Mouse (Mus musculus) spleen, postnatal 36 days (tissue): Measurements from ENCODE around the gene Kcnip4.

Experiments
- DNase-seq, 2 experiments: peaks; one replicate each; pipeline ENCODE4 v3.0.0; 2022; ENCODE audit warnings: low spot score in 2 of 2, mixed read lengths in 1 of 2

The Kcnip4 gene

GRCm38 (mm10) chr5:49255983-49256382, 268.7 kb downstream of the Kcnip4 start:
- no peak for DNase-seq

DNA sequence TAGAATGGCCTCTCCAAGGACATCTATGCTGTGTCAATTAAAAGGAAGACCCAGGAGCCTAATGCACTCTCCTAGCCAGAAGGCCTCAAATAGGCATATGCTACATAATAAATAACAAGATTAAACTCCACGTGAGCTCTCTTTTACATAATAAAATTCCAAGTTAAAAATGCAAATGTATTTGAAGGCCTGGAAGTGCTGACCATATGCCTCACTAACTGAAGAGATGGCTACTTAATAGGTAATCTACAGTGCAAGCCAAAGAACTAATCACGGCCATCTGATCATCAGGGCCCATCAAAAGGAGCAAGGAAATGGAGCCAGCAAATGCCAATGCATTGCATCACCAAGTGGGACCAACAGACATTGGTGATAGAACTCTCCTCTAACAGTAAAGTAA, 277.6 kb downstream of the Kcnip4 start:
- no peak for DNase-seq

DNA sequence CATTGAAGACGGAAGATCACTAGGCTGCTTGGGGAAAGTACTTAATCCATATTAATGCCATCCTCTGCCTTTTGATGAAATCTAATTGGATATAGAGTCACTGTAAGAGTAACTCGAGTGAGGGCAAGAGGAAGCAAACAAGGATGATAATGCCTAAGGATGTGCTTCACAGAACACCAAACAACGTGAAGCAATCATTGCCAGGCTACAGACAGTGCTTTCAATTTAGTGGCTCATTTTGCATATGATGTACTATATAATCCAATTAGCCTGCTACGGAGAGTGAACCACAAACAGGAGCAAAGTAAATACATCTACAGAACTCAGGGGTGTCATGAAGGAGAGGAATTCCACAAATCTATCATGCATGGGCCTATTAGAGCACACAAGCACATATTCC, 280.3 kb downstream of the Kcnip4 start:
- no peak for DNase-seq

DNA sequence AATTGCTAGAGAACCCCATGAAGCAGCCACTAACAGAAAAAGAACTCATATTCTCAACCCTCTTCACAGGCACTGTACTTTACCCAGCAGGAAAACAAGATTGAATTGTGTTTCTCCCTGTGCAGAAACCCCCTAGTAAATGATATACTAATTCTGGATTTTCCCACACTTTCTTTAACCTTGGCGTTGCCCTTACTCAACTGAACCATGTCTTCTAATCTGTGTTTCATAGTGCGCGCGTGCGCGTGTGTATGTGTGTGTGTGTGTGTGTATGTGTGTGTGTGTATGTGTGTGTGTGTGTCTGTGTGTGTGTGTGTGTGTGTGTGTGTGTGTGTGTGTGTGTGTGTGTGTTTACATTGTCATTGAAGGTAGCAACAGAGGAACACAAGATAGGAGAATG, 283.0 kb downstream of the Kcnip4 start:
- no peak for DNase-seq

GRCm38 (mm10) chr5:49201164-49201756, 323.4 kb downstream of the Kcnip4 start:
- no peak for DNase-seq

GRCm38 (mm10) chr5:49188236-49188635, 336.5 kb downstream of the Kcnip4 start:
- DNase-seq, result no peak

GRCm38 (mm10) chr5:49150116-49150811, 374.4 kb downstream of the Kcnip4 start:
- no peak for DNase-seq

DNA sequence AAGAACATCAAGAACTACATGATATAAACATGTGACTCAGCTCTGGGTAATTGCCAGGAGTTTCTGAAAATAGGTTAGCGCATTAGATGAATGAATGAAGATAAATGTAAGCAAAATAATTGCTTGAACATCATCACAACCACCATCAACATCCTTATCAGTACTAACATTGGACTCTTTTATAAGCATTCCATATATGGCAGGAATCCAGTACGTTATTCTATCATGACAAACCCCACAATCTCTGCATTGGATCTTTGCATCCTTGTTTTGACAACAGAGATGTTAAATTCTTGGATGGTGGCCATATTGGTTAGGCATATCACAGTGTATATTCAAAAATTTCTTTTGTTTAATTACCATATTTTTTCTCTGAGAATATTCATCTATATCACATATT, 375.0 kb downstream of the Kcnip4 start:
- no peak for DNase-seq

GRCm38 (mm10) chr5:49095432-49095831, 429.3 kb downstream of the Kcnip4 start:
- no peak for DNase-seq

GRCm38 (mm10) chr5:49094945-49095344, 429.8 kb downstream of the Kcnip4 start:
- no peak for DNase-seq

- DNase-seq, result no peak
These were observed 430.4 kb downstream of the Kcnip4 start for GRCm38 (mm10) chr5:49094306-49094705.

DNA sequence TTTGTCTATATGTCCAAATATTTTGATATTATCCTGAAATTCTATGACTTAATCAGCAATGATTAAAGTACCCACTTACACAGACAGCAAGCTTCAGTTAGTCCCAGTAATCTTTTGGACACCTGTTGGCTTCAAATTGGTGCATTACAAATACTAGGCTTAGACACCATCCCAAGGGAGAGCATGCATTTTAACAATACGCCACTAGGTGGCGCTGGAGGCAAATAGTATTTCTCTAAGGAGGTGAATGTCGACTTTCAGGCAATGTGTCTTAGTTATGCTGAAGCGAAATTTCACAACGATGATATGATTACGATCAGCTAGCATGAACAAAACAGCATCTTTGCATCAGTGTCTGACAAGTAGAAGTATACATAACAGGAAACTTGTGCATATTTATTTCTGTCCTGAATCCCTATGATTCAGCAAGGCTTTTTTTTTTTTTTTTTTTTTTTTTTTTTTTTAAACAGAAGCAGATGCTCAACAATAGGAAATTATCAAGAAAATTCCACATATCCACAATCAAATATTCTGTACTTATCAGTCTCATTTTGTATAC, 434.5 kb downstream of the Kcnip4 start:
- DNase-seq, result peak in 1 of 2 experiments; percentile 2

- DNase-seq, result no peak
These were observed 459.1 kb downstream of the Kcnip4 start for GRCm38 (mm10) chr5:49065646-49066045.

DNA sequence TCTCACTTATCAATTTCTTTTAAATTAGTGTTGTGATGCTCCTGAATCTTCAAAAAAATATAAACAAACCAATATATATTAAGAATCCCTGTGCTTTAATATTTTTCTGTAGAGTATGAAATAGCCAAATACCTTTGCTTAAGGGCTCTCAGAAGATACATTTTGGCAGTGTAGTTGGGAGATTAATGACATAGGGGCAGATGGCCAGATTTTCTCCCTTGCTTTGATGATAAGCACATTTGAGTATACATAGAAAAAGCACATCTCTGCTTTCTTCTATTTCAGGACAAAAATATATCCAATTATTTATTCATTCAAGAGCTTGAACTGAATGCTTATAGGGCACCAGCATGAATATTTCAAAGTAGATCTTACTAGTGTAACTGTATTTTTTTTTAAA, 465.8 kb downstream of the Kcnip4 start:
- no peak for DNase-seq

GRCm38 (mm10) chr5:49057636-49058340, 466.9 kb downstream of the Kcnip4 start:
- no peak for DNase-seq

DNA sequence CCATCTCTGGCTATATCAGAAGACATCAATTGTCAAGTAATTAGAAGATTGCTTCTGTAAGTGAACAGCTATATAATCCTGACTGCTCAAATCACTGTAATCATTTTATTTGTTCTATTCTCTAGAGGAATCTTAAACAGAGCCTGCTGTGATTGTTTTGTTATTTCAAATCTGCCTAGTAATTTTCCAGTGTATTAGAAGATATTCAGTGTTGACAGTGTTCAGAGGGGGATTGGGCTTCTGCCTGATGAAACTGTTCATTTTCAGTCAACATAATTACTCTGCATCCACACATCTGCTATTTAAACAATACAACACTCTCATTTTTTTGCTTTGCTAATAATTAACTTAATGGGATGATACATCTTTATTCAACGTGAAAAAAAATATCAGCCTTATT, 476.7 kb downstream of the Kcnip4 start:
- no peak for DNase-seq

DNA sequence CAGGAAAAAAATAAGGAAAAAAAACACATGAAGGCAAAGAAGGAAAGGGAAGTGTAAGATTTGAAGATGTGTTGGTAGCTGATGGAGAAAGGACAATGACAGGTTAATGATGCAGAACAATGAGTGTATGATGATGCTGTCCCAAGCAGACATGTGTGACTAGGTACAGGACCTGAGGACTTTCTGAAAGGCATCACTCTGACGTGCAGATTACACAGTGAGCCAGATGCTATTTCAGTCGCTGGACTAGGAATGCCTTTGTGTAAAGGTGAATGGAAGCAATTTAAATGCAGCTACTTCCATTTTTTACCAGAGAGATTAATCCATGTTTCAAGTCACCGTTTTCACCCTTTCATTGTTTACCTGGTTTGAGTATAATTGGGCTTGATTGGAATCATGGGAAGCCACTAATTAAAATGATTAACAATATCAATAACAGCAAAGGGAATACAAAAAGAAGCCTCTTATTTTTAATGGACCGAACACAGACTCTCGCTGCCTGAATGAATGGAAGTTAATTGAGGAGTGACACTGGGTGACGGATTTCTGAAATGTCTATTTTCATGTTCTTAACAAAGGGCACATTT, 483.4 kb downstream of the Kcnip4 start:
- no peak for DNase-seq

- DNase-seq, result no peak
These were observed 527.3 kb downstream of the Kcnip4 start for GRCm38 (mm10) chr5:48997359-48997758.

GRCm38 (mm10) chr5:48989145-48989659, 535.5 kb downstream of the Kcnip4 start:
- no peak for DNase-seq

- no peak for DNase-seq
These were observed 582.2 kb downstream of the Kcnip4 start for GRCm38 (mm10) chr5:48942378-48943088.

- DNase-seq, result no peak
These were observed 592.8 kb downstream of the Kcnip4 start for GRCm38 (mm10) chr5:48931881-48932280.
